Mouse (Mus musculus): Measurements from ENCODE around the gene Rapgef2.

GRCm38 (mm10) chr3:79311895-79312294 is 25.6 kb upstream of the Rapgef2 start:
- TF ChIP-seq CTCF (IDR thresholded peaks at IDR 0.05; ENCODE audit: low read depth): no peak
- TF ChIP-seq EP300 (IDR thresholded peaks at IDR 0.05; ENCODE audit: low read depth): no peak

Data from liver, embryonic 14.5 days (tissue).